Mouse (Mus musculus) spleen, adult 18-20 months (tissue): ENCODE measurements at regions not wholly inside any gene's neighbourhood (a gene's known extent, or its start where the extent isn't known, plus 50 kb on each side); places are given as distances from the start of the nearest gene placed in this dataset.

ENCODE experiments used
- DNase-seq, 2 experiments: peaks; one replicate each; pipeline ENCODE4 v3.0.0; 2022; ENCODE audit warnings: mixed read lengths in 2 of 2

DNA sequence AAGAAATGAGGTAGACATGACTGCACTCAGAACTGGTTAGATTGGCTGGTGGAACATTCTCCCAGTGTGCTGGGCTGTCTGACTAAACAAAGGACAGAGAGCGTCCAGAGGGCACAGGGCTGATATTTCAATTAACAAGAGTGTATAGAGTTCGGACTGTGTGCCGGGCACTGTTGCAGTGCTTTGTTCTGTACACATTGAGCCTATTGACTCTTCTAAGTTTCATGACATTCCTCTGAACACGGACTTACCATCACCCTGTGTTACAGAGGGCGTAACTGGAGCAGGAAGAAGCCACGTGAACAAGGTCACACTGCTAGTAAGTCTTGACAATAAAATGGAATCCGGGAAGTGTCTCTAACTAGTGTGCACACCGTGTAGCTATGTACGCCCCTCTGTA lies 92.1 kb upstream of the Barx2 start:
- no peak for DNase-seq

GRCm38 (mm10) chr9:32006350-32006749 lies 93.1 kb upstream of the Barx2 start:
- no peak for DNase-seq

DNA sequence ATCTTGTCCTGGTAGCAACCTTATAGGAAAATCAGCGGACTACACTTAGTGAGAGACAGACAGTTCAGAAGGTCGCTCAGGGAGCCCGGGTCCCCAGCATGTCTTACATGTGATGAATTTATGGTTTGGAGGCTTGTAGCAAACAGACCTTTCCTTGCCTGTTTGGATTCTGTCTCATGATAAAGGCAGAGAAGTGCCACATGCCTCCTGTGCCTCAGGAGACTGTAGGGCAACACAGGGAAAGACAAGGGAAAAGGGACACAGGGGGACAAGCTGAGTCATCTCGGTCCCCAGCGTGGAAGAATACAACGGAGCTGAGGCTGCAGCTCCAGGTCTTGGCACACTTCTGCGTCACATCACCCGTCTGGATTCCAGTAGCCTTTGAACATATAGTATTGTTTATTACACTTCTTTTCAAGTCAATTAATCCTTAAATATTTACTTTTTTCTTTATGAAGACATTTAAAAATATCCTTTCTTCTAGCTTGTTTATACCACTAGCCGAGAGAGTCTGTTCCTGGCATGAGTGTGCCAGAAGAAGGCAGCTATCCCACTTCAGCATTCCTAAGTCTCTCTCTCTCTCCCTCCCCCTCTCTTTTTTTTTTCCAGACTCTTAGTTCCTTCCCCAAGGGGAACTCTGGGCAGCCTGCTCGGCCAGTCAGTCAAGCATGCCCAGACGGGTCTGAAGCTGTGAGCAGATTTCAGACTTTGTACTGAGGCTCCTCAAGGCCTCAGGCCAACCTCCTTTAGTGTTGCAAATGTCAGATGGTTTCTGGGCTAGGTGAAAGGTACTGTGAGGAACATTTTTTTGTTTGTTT lies 97.9 kb upstream of the Barx2 start:
- no peak for DNase-seq

- no peak for DNase-seq
Observed at GRCm38 (mm10) chr9:32016286-32016685, 99.7 kb upstream of the Arhgap32 start.

DNA sequence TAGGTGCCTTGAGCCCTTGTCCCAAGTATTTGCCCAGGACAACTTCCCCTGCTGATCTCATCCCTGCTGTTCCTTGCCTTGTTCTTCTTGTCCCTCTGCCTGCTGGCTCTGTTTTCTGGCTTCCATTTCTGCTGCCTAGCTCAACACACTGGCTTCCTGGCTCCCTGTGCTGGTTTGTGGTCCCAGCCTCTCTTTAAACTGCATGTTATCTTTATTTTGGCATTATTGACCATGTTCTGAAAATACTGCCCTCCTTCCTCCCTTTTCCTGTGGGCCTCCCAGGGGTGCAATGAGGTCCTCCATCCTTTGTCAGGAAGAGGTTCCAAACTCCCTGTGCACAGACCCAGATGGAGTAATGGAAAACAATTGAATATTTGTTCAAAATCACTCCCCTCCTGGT lies 97.9 kb upstream of the Arhgap32 start:
- no peak for DNase-seq

DNA sequence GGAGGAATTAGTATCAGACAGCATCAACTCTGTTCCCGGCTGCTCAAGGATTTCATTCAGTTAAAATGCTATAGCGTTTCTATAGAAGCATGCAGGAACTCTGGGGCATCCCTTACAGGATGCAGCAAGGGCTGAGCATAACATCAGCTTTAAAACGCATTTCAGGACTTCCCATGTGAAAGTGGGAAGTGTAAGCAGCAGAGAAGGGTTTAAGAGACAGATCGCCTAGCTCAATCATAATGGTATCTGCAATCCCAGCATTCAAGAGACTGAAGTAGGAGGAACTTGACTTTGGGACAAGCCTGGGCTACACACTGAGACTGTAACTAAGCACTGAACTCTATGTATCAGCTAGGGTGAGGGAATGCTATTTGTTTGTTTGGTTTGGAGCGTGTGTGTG lies 96.2 kb upstream of the Arhgap32 start:
- no peak for DNase-seq

- no peak for DNase-seq
Observed at GRCm38 (mm10) chr9:32020942-32021731, 94.8 kb upstream of the Arhgap32 start.

DNA sequence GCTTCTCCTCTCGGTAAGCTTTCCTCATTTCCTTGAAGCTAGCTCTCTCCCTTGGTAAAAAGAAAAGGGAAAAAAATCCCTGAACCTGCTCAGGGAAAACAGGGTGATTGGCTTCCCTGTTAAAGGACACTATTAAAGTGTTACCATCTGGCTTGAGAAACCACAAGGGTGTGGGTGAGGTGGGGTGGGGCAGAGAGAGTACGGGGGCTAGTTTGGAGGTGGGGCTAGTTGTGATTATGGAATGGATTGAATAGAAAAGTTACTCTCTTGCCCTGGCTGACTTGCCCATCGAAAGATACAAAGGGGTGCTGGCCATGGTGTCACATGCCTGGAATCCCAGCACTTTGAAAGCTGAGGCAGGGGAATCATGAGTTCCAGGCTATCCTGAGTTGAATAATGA lies 94.2 kb upstream of the Arhgap32 start:
- DNase-seq: no peak

- no peak for DNase-seq
Observed at GRCm38 (mm10) chr9:32022996-32023395, 92.9 kb upstream of the Arhgap32 start.

GRCm38 (mm10) chr9:32024767-32025166 lies 91.2 kb upstream of the Arhgap32 start:
- no peak for DNase-seq

- DNase-seq: no peak
Observed at GRCm38 (mm10) chr9:32027962-32028361, 88.0 kb upstream of the Arhgap32 start.

GRCm38 (mm10) chr9:32029001-32029400 lies 86.9 kb upstream of the Arhgap32 start:
- DNase-seq: no peak

DNA sequence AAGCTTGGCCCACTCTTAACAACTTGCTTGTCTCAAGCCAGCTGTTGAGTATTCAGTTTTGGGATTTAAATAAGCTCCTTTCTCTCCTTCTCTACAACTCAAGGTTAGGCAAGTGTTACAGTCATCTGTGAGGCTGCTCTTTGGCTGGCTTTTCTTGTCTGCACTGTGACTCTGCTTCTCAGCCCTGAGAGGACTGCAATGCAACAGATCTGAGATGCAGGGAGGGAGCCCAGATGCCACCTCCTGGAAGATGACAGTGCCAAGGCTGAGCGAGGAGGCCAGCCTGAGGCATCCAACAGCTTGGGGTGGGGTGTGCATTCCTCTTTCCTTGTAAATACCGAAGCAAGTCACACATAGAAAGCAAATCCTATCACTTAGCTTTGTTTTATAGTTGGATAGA lies 86.2 kb upstream of the Arhgap32 start:
- DNase-seq: no peak

DNA sequence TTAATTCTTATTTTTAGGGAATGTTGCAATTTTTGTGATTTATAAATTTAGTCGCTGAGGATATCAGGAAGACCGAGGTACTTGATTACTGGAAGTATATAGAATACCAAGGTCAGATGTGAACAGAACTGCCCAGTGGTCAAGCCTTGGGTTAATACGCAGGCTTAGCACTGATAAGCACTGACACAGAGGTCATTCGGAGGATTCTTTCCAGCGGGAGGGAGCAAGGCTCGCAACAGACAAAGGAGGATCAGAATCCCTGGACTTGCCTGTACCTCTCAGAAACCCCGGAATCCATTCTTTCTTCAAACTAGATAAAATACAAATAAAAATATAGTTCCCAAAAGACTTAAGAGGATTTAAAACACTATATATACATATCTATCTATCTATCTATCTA lies 85.7 kb upstream of the Arhgap32 start:
- DNase-seq: no peak

- peak; percentile 16 to 29 for DNase-seq
Observed at GRCm38 (mm10) chr9:32031950-32032453, 83.9 kb upstream of the Arhgap32 start.

DNA sequence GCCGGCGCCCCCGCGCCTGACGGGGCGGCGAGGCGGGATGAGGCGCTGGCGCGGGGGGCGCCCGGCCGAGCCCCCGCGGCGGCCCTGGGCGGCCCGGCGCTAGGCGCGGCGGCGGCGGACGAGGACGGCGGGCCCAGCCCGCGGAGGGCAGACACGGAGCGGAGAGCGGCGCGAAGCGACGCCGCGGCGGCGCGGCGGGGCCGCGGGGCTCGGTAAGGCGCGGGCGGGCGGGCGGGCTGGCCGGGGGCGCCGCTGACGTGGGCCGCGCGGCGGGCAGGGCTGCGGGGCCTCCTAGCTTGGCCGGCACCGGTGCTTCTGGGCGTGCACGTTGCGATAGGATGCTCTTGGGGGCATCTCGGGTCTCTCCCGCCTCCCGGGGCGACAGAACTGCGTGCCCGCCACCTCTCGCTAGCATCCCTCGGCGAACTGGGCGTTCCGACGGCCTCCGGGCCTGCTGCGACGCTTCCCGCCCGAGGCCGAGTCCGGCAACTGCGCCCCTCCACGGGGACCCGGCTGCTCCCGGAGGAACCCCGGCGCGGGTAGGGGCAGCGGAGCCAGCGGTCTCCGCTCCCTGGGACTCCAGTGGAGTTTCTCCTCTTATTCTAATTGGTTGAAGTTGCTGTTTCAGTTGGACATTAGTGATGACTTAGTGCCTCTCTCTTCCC lies 83.3 kb upstream of the Arhgap32 start:
- DNase-seq: peak; percentile 6 to 19

DNA sequence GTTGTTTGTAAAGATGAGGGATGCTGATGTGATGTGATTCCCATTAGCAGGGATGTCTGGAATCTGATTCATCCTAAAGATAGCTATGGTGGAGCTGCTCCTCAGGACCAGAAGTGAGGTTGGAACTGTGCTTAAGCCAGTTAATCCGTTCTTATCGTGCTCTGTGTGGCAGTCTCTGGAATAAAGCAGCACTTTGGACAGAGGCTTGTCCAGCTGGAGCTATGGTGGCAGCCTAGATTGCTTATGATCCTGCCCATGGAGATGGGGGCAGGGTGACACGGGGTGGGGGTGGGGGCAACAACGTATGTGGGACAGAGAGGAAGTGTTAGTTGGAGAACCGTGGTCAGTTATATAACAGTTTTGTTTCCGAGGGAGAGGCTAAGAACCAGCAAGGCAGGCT lies 82.0 kb upstream of the Arhgap32 start:
- DNase-seq: no peak

DNA sequence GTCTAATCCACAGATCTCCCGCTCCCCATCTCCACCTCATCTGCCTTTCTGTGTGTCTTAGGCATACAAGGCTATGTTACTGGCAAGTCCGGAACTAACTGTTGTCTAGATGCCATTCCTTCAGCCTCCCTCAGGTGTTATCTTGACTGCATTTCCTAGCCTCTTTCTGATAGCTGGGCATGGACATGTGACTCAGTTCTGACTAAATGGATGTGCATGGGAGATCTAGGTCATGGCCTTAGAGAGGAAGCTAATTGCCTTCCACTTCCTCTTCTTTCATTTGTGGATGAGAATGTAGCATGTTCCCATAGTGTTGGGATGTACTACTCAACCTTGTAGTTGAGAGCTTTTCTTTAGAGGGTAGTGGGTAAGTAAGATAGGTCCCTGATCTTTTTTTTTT lies 75.9 kb upstream of the Arhgap32 start:
- DNase-seq: no peak

GRCm38 (mm10) chr9:32043344-32043743 lies 72.6 kb upstream of the Arhgap32 start:
- no peak for DNase-seq

- DNase-seq: no peak
Observed at GRCm38 (mm10) chr9:32046791-32047190, 69.1 kb upstream of the Arhgap32 start.

GRCm38 (mm10) chr9:32048941-32049340 lies 67.0 kb upstream of the Arhgap32 start:
- no peak for DNase-seq

- DNase-seq: no peak
Observed at GRCm38 (mm10) chr9:32049546-32049945, 66.4 kb upstream of the Arhgap32 start.

DNA sequence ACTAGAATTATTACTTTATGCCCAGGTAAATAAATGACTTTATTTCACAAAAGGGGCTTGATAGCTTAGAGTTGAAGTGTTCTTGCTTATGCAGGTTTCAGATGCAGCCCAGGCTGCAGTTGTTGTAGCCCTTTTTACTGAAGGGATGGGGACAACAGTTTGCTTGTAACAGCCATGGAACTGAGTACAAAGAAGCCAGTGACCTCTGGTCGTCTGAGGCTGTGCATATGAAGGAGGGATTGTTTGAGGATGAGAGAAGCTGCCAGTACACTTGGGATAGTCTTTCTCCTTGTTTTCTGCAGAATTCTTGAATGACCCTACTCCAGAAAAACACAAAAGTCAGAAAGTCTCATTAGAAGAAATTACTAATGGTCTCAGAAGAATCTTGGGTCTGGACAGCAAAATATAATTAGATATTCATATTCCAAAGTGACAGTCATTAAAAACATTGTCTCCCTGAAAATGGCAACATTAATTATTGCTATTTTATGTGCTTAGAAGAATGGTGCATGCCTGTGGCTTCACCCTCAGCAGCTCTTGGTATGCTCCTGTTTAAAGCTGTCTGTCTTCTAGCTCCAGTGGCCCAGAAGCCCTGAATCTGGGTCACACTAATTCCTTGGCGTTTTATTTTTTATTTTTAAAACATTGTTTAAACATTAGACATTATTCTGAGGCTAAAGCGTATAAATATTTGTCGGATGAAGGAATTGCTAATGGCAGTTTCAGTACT lies 61.9 kb upstream of the Arhgap32 start:
- DNase-seq: no peak
